Mouse (Mus musculus) neural tube, embryonic 14.5 days (tissue): ENCODE results near the gene S100a5. TPM values are rescaled to one million over a fixed set of nuclear protein-coding genes. Genes with fewer than 3 reads are reported as not detected.
A peak's percentile ranks its signal among the peaks of the same experiment; 100 is the strongest.

ENCODE experiments used
- ATAC-seq: fragments of 200-750 bp; cut with Nextera tagmentation; 2 replicates; pipeline ENCODE4 v1.8.0; 2017; ENCODE audit warnings: low read depth, mild to moderate bottlenecking, moderate TSS enrichment, moderate library complexity
- H3K27ac ChIP-seq: fragments of 300-500 bp; sonication (generic); 2 replicates; pipeline ENCODE4 v1.5.1; 2014; ENCODE audit warnings: low read depth, mild to moderate bottlenecking, control low read depth, low read length, moderate library complexity, mixed read lengths
- H3K27me3 ChIP-seq: fragments of 300-500 bp; sonication (generic); 2 replicates; pipeline ENCODE4 v1.6.1; 2014; ENCODE audit warnings: low read length; ENCODE audit not compliant: control insufficient read depth, insufficient read depth
- H3K36me3 ChIP-seq: fragments of 300-500 bp; sonication (generic); 2 replicates; pipeline ENCODE4 v1.6.1; 2014; ENCODE audit warnings: low read length, mixed read lengths; ENCODE audit not compliant: control insufficient read depth, insufficient read depth
- H3K4me1 ChIP-seq: fragments of 300-500 bp; sonication (generic); 2 replicates; pipeline ENCODE4 v1.6.1; 2014; ENCODE audit warnings: low read length; ENCODE audit not compliant: control insufficient read depth, insufficient read depth
- H3K4me2 ChIP-seq: fragments of 300-500 bp; sonication (generic); 2 replicates; pipeline ENCODE4 v1.6.1; 2014; ENCODE audit warnings: mild to moderate bottlenecking, low read depth, low read length, control low read depth
- H3K4me3 ChIP-seq: fragments of 300-500 bp; sonication (generic); 2 replicates; pipeline ENCODE4 v1.5.1; 2014; ENCODE audit warnings: low read depth, low read length, control low read depth, mixed read lengths
- H3K9ac ChIP-seq: fragments of 300-500 bp; sonication (generic); replicated peaks from 2 replicates; pipeline ENCODE4 v1.6.1; 2014; ENCODE audit warnings: low read depth, mild to moderate bottlenecking, control low read depth, low read length, mixed read lengths
- H3K9me3 ChIP-seq: fragments of 300-500 bp; sonication (generic); 2 replicates; pipeline ENCODE4 v1.6.1; 2016; ENCODE audit warnings: low read length; ENCODE audit not compliant: control insufficient read depth
- WGBS: fragments of 180-500 bp; shearing (Covaris S2); extraction: QIAGEN DNeasy Blood & Tissue Kit; methylation state at CpG from one replicate; pipeline ENCODE4 v1.1.7; 2014; 5-methylcytosine and 5-hydroxymethylcytosine counted together
- polyA plus RNA-seq: library from polyadenylated mRNA; unstranded; fragments of >200 nt; fragmentation: Nextera tagmentation; extraction: Ambion mirVana; gene quantifications from 2 replicates; pipeline ENCODE4 v1.2.1, GENCODE M21; 2014

The S100a5 gene
- polyA plus RNA-seq, 1 experiment from 2014 or later: not detected

GRCm38 (mm10) chr3:90596810-90597209 lies 11.5 kb upstream of the S100a5 start:
- H3K9me3 ChIP-seq: no peaks in the 10 kb centered on the region
- no peak overlapping the region for H3K27ac ChIP-seq
- WGBS: 91% methylated on average over 6 of the region's 6 CpGs
- no peak overlapping the region for H3K4me2 ChIP-seq
- H3K27me3 ChIP-seq: no peaks in the 10 kb centered on the region
- no peak for ATAC-seq
- no peaks in the 10 kb centered on the region for H3K36me3 ChIP-seq
- no peaks in the 10 kb centered on the region for H3K4me1 ChIP-seq
- H3K9ac ChIP-seq: no peak overlapping the region
- no peak overlapping the region for H3K4me3 ChIP-seq

- ATAC-seq: no peak
- H3K4me2 ChIP-seq: no peak overlapping the region
- H3K9me3 ChIP-seq: no peaks in the 10 kb centered on the region
- no peak overlapping the region for H3K27ac ChIP-seq
- no peak overlapping the region for H3K9ac ChIP-seq
- WGBS: 67% methylated on average over 6 of the region's 6 CpGs
- no peak overlapping the region for H3K4me3 ChIP-seq
- H3K27me3 ChIP-seq: no peaks in the 10 kb centered on the region
- no peaks in the 10 kb centered on the region for H3K4me1 ChIP-seq
- no peaks in the 10 kb centered on the region for H3K36me3 ChIP-seq
These were observed 10.6 kb upstream of the S100a5 start for GRCm38 (mm10) chr3:90597736-90598135.

- 87% methylated on average over 4 of the region's 4 CpGs for WGBS
- Histone ChIP-seq H3K27ac (no peak overlapping the region), H3K9ac (no peak overlapping the region), H3K4me1 (no peaks in the 10 kb centered on the region), H3K9me3 (no peaks in the 10 kb centered on the region), H3K36me3 (no peaks in the 10 kb centered on the region), H3K4me2 (no peak overlapping the region), H3K27me3 (no peaks in the 10 kb centered on the region), H3K4me3 (no peak overlapping the region)
- ATAC-seq: no peak
These were observed 10.1 kb upstream of the S100a5 start for GRCm38 (mm10) chr3:90598212-90598611.

- no peak overlapping the region for H3K4me3 ChIP-seq
- no peaks in the 10 kb centered on the region for H3K27me3 ChIP-seq
- no peaks in the 10 kb centered on the region for H3K36me3 ChIP-seq
- WGBS: 85% methylated on average over 3 of the region's 3 CpGs
- H3K9me3 ChIP-seq: no peaks in the 10 kb centered on the region
- no peak overlapping the region for H3K4me2 ChIP-seq
- no peak overlapping the region for H3K9ac ChIP-seq
- no peak overlapping the region for H3K27ac ChIP-seq
- no peaks in the 10 kb centered on the region for H3K4me1 ChIP-seq
- ATAC-seq: no peak
These were observed 8.9 kb upstream of the S100a5 start for GRCm38 (mm10) chr3:90599401-90599800.

- no peaks in the 10 kb centered on the region for H3K27me3 ChIP-seq
These were observed 8.3 kb upstream of the S100a5 start for GRCm38 (mm10) chr3:90600036-90600435.

GRCm38 (mm10) chr3:90600458-90601195 lies 7.7 kb upstream of the S100a5 start:
- no peak overlapping the region for H3K27ac ChIP-seq

More at GRCm38 (mm10) chr3:90600036-90600435, 8.3 kb upstream of the S100a5 start:
- H3K36me3 ChIP-seq: no peaks in the 10 kb centered on the region
- no peak overlapping the region for H3K27ac ChIP-seq
- WGBS: 79% methylated on average over 6 of the region's 6 CpGs
- no peak overlapping the region for H3K9ac ChIP-seq
- no peak for ATAC-seq
- H3K4me1 ChIP-seq: no peaks in the 10 kb centered on the region
- H3K9me3 ChIP-seq: no peaks in the 10 kb centered on the region
- H3K4me3 ChIP-seq: no peak overlapping the region
- no peak overlapping the region for H3K4me2 ChIP-seq

GRCm38 (mm10) chr3:90601486-90602110 lies 6.7 kb upstream of the S100a5 start, which contains the start of gene Gm42674:
Gene Gm42674 (plus strand): TSS chr3:90601904.
- Histone ChIP-seq H3K27me3 (no peaks in the 10 kb centered on the region), H3K9ac (no peak within 1 kb of the TSS), H3K9me3 (no peaks in the 10 kb centered on the region), H3K36me3 (no peaks in the 10 kb centered on the region), H3K4me3 (no peak within 1 kb of the TSS), H3K4me1 (no peaks in the 10 kb centered on the region), H3K4me2 (no peak within 1 kb of the TSS), H3K27ac (no peak within 1 kb of the TSS)
- WGBS: 86% methylated on average over 11 of the region's 11 CpGs
- no peak for ATAC-seq

More at GRCm38 (mm10) chr3:90600458-90601195, 7.7 kb upstream of the S100a5 start:
- ATAC-seq: no peak
- 87% methylated on average over 8 of the region's 8 CpGs for WGBS
- Histone ChIP-seq H3K36me3 (no peaks in the 10 kb centered on the region), H3K4me3 (no peak overlapping the region), H3K4me2 (no peak overlapping the region), H3K9ac (no peak overlapping the region), H3K27me3 (no peaks in the 10 kb centered on the region), H3K4me1 (no peaks in the 10 kb centered on the region), H3K9me3 (no peaks in the 10 kb centered on the region)

GRCm38 (mm10) chr3:90603623-90604022 lies 4.7 kb upstream of the S100a5 start, which contains the start of gene S100a4:
Gene S100a4 (plus strand): TSS chr3:90603771.
- Histone ChIP-seq H3K9ac (no peak within 1 kb of the TSS), H3K36me3 (no peaks in the 10 kb centered on the region), H3K4me3 (no peak within 1 kb of the TSS), H3K27me3 (no peaks in the 10 kb centered on the region), H3K27ac (no peak within 1 kb of the TSS), H3K9me3 (no peaks in the 10 kb centered on the region), H3K4me2 (no peak within 1 kb of the TSS), H3K4me1 (no peaks in the 10 kb centered on the region)
- 61% methylated on average over 3 of the region's 3 CpGs for WGBS
- no peak for ATAC-seq

GRCm38 (mm10) chr3:90604416-90604815 lies 3.9 kb upstream of the S100a5 start:
- Histone ChIP-seq H3K27me3 (no peaks in the 10 kb centered on the region), H3K9me3 (no peaks in the 10 kb centered on the region), H3K9ac (no peak overlapping the region), H3K27ac (no peak overlapping the region), H3K4me1 (no peaks in the 10 kb centered on the region), H3K36me3 (no peaks in the 10 kb centered on the region), H3K4me2 (no peak overlapping the region), H3K4me3 (no peak overlapping the region)
- ATAC-seq: peak; percentile 63; the same call in 1 of the 2 replicates
- 29% methylated on average over 4 of the region's 4 CpGs for WGBS
